Mouse (Mus musculus) 3134 (cell line): ENCODE measurements around the gene Borcs6.
A peak's percentile ranks its signal among the peaks of the same experiment; 100 is the strongest.
"Not testable (repeated sequence)": the region's sequence is repeated elsewhere in the genome, so short reads cannot be mapped to it uniquely, and the experiment has no call there.

Source experiments
- DNase-seq: peaks from one replicate; pipeline ENCODE4 v3.0.0-alpha.2; 2011; ENCODE audit warnings: low spot score; ENCODE audit not compliant: insufficient read length; ENCODE audit errors: extremely low read depth

Gene Borcs6

GRCm38 (mm10) chr11:69059357-69059974 lies at the start of gene Borcs6:
TSS of gene Borcs6 (plus strand) at chr11:69059717.
- peak; percentile 99 for DNase-seq

GRCm38 (mm10) chr11:69010400-69011323 lies 48.9 kb upstream of the Borcs6 start:
- DNase-seq = no peak

- not testable (repeated sequence) for DNase-seq
Measured at GRCm38 (mm10) chr11:69011445-69011844, 48.1 kb upstream of the Borcs6 start.

- peak; percentile 75 for DNase-seq
Measured at GRCm38 (mm10) chr11:69012071-69012601, 47.4 kb upstream of the Borcs6 start.

- peak; percentile 93 for DNase-seq
Measured at GRCm38 (mm10) chr11:69015644-69016441, 43.7 kb upstream of the Borcs6 start, which contains the start of gene Ctc1. TSS of gene Ctc1 (plus strand) at chr11:69015911.

GRCm38 (mm10) chr11:69016755-69017154 lies 42.8 kb upstream of the Borcs6 start:
- DNase-seq = no peak

- no peak for DNase-seq
Measured at GRCm38 (mm10) chr11:69020691-69021090, 38.8 kb upstream of the Borcs6 start.

- DNase-seq = no peak
Measured at GRCm38 (mm10) chr11:69026562-69026961, 33.0 kb upstream of the Borcs6 start.

- DNase-seq = peak; percentile 52
Measured at GRCm38 (mm10) chr11:69028805-69029204, 30.7 kb upstream of the Borcs6 start.

- DNase-seq = no peak
Measured at GRCm38 (mm10) chr11:69033552-69033951, 26.0 kb upstream of the Borcs6 start.

GRCm38 (mm10) chr11:69034585-69034984 lies 24.9 kb upstream of the Borcs6 start:
- DNase-seq = no peak

- DNase-seq = no peak
Measured at GRCm38 (mm10) chr11:69035411-69035810, 24.1 kb upstream of the Borcs6 start.

GRCm38 (mm10) chr11:69035849-69036248 lies 23.7 kb upstream of the Borcs6 start:
- peak; percentile 73 for DNase-seq

GRCm38 (mm10) chr11:69036486-69037230 lies 22.9 kb upstream of the Borcs6 start:
- DNase-seq = peak; percentile 81

- peak; percentile 79 for DNase-seq
Measured at GRCm38 (mm10) chr11:69037231-69038061, 22.1 kb upstream of the Borcs6 start.

- no peak for DNase-seq
Measured at GRCm38 (mm10) chr11:69038173-69038572, 21.3 kb upstream of the Borcs6 start.

GRCm38 (mm10) chr11:69045531-69046394 lies 13.8 kb upstream of the Borcs6 start, which contains the start of gene Aurkb:
TSS of gene Aurkb (plus strand) at chr11:69045647.
- peak; percentile 91 for DNase-seq

GRCm38 (mm10) chr11:69046395-69046774 lies 13.1 kb upstream of the Borcs6 start:
- no peak for DNase-seq
